9 mouse cellular contexts compared by ENCODE assay signal in the genomic region with DNA sequence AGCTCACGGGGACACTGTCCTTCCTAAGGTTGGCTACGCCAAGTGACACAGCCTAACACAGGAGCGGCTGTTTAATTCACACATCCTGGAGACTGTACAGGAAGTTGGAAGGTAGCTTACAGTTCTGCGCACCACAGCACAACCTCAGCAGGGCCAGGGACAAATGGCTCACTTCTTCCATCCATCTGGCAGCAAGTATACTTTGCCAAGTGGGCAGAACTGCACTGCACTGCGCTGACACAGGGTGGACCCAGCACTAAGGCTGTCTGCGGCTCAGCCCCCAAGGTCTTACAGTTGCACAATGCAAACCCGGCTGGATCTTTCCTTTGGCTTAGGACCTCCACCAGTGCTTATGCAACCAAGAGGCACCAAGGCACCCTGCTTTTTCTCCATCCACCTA.
DNase-seq lines count a peak whose midpoint lies in the region; ATAC-seq and TF ChIP-seq lines count a peak whose summit lies in the region.
"Had no signal": no experiment of that assay in that cellular context is flagged by ENCODE, and none has a peak within 500 bp of the region (broad histone marks: within the 10 kb centered on the region; RNA-seq: fewer than 3 reads in every experiment).

No protein-coding gene starts in this region.

- H3K27me3 ChIP-seq in hindbrain, embryonic 16.5 days (replicated peaks; ENCODE audit: control insufficient read depth, insufficient read depth, low read length), result no peaks in the 10 kb centered on the region
- no peaks in the 10 kb centered on the region for H3K27me3 ChIP-seq in stomach, postnatal 0 days (ENCODE audit: control insufficient read depth, insufficient read depth, low read length)
- H3K27me3 ChIP-seq in intestine, embryonic 15.5 days (replicated peaks), result no peaks in the 10 kb centered on the region
- H3K27me3 ChIP-seq: liver, embryonic 13.5 days had no signal

- no peaks in the 10 kb centered on the region for H3K36me3 ChIP-seq in hindbrain, embryonic 16.5 days (ENCODE audit: control insufficient read depth, insufficient read depth, low read length)
- H3K36me3 ChIP-seq in stomach, postnatal 0 days (ENCODE audit: control insufficient read depth, insufficient read depth, low read length), result no peaks in the 10 kb centered on the region
- no peaks in the 10 kb centered on the region for H3K36me3 ChIP-seq in intestine, embryonic 15.5 days
- H3K36me3 ChIP-seq: liver, embryonic 13.5 days had no signal

- ATAC-seq in hindbrain, embryonic 16.5 days, result peak; percentile 61
- ATAC-seq in stomach, postnatal 0 days (ENCODE audit: low FRiP score, low TSS enrichment), result peak; percentile 38; the same call in 1 of the 2 replicates
- ATAC-seq in intestine, embryonic 15.5 days, result no peak

- H3K4me1 ChIP-seq in hindbrain, embryonic 16.5 days (ENCODE audit: control insufficient read depth, insufficient read depth, low read depth, low read length), result peaks cover 65% of the 10 kb centered on the region
- H3K4me1 ChIP-seq in stomach, postnatal 0 days (replicated peaks; ENCODE audit: control insufficient read depth, insufficient read depth), result peaks cover 11% of the 10 kb centered on the region; the same call in 1 of the 2 replicates
- peaks cover 31% of the 10 kb centered on the region for H3K4me1 ChIP-seq in intestine, embryonic 15.5 days (replicated peaks)

- no peak overlapping the region for H3K4me3 ChIP-seq in hindbrain, embryonic 16.5 days (ENCODE audit: low read length)
- no peak overlapping the region for H3K4me3 ChIP-seq in stomach, postnatal 0 days (ENCODE audit: low read depth, low read length)
- no peak overlapping the region for H3K4me3 ChIP-seq in intestine, embryonic 15.5 days (replicated peaks)
- H3K4me3 ChIP-seq: liver, embryonic 13.5 days had no signal

- peak overlapping the region; percentile 72 for H3K27ac ChIP-seq in hindbrain, embryonic 16.5 days (ENCODE audit: low read depth, low read length)
- 0 out of 2 replicates have a peak overlapping the region, but pooled peaks have one; percentile 18 for H3K27ac ChIP-seq in stomach, postnatal 0 days (replicated peaks)
- H3K27ac ChIP-seq in intestine, embryonic 15.5 days, result no peak overlapping the region
- H3K27ac ChIP-seq: liver, embryonic 13.5 days had no signal

- no peak for TF ChIP-seq EP300 in stomach, postnatal 0 days (optimal IDR thresholded peaks at IDR 0.05)

- WGBS in hindbrain, embryonic 16.5 days, result 64% methylated on average over 7 of the region's 7 CpGs
- WGBS in stomach, postnatal 0 days, result 75% methylated on average over 7 of the region's 7 CpGs
- WGBS in intestine, embryonic 15.5 days, result 76% methylated on average over 7 of the region's 7 CpGs

- peak; percentile 24; the same call in 1 of the 2 replicates for TF ChIP-seq CTCF in stomach, postnatal 0 days (IDR thresholded peaks at IDR 0.05; ENCODE audit: low read depth)

- no peaks in the 10 kb centered on the region for H3K9me3 ChIP-seq in hindbrain, embryonic 16.5 days (ENCODE audit: control insufficient read depth, low read length)
- H3K9me3 ChIP-seq in stomach, postnatal 0 days (ENCODE audit: control insufficient read depth, low read length), result no peaks in the 10 kb centered on the region
- H3K9me3 ChIP-seq in intestine, embryonic 15.5 days, result no peaks in the 10 kb centered on the region
- H3K9me3 ChIP-seq: liver, embryonic 13.5 days had no signal

- H3K9ac ChIP-seq in hindbrain, embryonic 16.5 days (ENCODE audit: low read depth, low read length), result 0 out of 2 replicates have a peak overlapping the region, but pooled peaks have one; percentile 15
- 0 out of 2 replicates have a peak overlapping the region, but pooled peaks have one; percentile 27 for H3K9ac ChIP-seq in stomach, postnatal 0 days (ENCODE audit: low read length)
- no peak overlapping the region for H3K9ac ChIP-seq in intestine, embryonic 15.5 days
- H3K9ac ChIP-seq: liver, embryonic 13.5 days had no signal

- no peak overlapping the region for H3K4me2 ChIP-seq in hindbrain, embryonic 16.5 days (ENCODE audit: low read length)
- no peak overlapping the region for H3K4me2 ChIP-seq in stomach, postnatal 0 days (replicated peaks; ENCODE audit: low read depth)
- H3K4me2 ChIP-seq in intestine, embryonic 15.5 days (replicated peaks), result no peak overlapping the region
- H3K4me2 ChIP-seq: liver, embryonic 13.5 days had no signal

- peak; percentile 23 for DNase-seq in thymus, postnatal 4 days
- no peak for DNase-seq in thymus, postnatal 36 days
- DNase-seq in cerebellum, adult 9-11 months, result peak; percentile 80
- DNase-seq in stomach, postnatal 0 days (ENCODE audit: low spot score), result no peak
- DNase-seq in natural killer cell, adult 2 months (ENCODE audit: low spot score in 2 of 2), result no peak
- no peak for DNase-seq in thymus, postnatal 25 days
- DNase-seq: liver, embryonic 13.5 days had no signal

Comparison
In these comparisons a context has a peak if more than half of its experiments do, and no peak if none do; other contexts are left out.
1. DNase-seq: peak in thymus, postnatal 4 days (single experiment) and cerebellum, adult 9-11 months (single experiment); none in thymus, postnatal 36 days (0 of 2), stomach, postnatal 0 days (single experiment), natural killer cell, adult 2 months (0 of 2) and thymus, postnatal 25 days (single experiment).